Mouse (Mus musculus) megakaryocyte-erythroid progenitor cell, adult 5-6 weeks (primary cell): ENCODE results near the gene Trp53bp1. TPM values are rescaled to one million over a fixed set of nuclear protein-coding genes. Genes with fewer than 3 reads are reported as not detected.

Source experiments
- ATAC-seq: replicated peaks from 2 replicates; pipeline ENCODE4 v1.8.0; 2016; ENCODE audit warnings: mild to moderate bottlenecking, inconsistent platforms; ENCODE audit not compliant: severe bottlenecking, poor library complexity, low FRiP score, low TSS enrichment
- total RNA-seq, 2 experiments: library from RNA; stranded (forward) in 1 of 2; stranded (reverse) in 1 of 2; fragments of 200-1000, 215-1000 nt in 1 of 2; fragments of >200 nt in 1 of 2; fragmentation: Nextera tagmentation in 1 of 2; gene quantifications; 2 replicates each; pipeline ENCODE4 v1.2.3; 2014 to 2017

The Trp53bp1 gene
- total RNA-seq (2014; fragmentation: Nextera tagmentation) = 22.9 and 33.3 TPM in 2 replicates
- 22.6 and 31.8 TPM in 2 replicates for total RNA-seq (2017)

- peak; percentile 100 for ATAC-seq
These were observed at the start of gene Trp53bp1 for GRCm38 (mm10) chr2:121271236-121271927. Trp53bp1 (minus strand) TSS chr2:121271407.

- ATAC-seq = peak; percentile 67
These were observed 45.1 kb upstream of the Trp53bp1 start for GRCm38 (mm10) chr2:121316278-121316677.

GRCm38 (mm10) chr2:121308997-121309416, 37.8 kb upstream of the Trp53bp1 start:
- no peak for ATAC-seq

- ATAC-seq = no peak
These were observed 28.8 kb upstream of the Trp53bp1 start for GRCm38 (mm10) chr2:121300036-121300435.

GRCm38 (mm10) chr2:121299471-121299870, 28.3 kb upstream of the Trp53bp1 start:
- no peak for ATAC-seq

- ATAC-seq = no peak
These were observed 26.9 kb upstream of the Trp53bp1 start for GRCm38 (mm10) chr2:121298131-121298530.

- no peak for ATAC-seq
These were observed 26.5 kb upstream of the Trp53bp1 start for GRCm38 (mm10) chr2:121297701-121298100.

GRCm38 (mm10) chr2:121296754-121297231, 25.6 kb upstream of the Trp53bp1 start:
- ATAC-seq = no peak

- no peak for ATAC-seq
These were observed 24.7 kb upstream of the Trp53bp1 start for GRCm38 (mm10) chr2:121295608-121296571.

GRCm38 (mm10) chr2:121294753-121295607, 23.8 kb upstream of the Trp53bp1 start:
- ATAC-seq = no peak

- ATAC-seq = no peak
These were observed 23.0 kb upstream of the Trp53bp1 start for GRCm38 (mm10) chr2:121294182-121294581.

- no peak for ATAC-seq
These were observed 21.3 kb upstream of the Trp53bp1 start for GRCm38 (mm10) chr2:121292316-121293013.

GRCm38 (mm10) chr2:121289730-121290540, 18.7 kb upstream of the Trp53bp1 start:
- ATAC-seq = no peak

GRCm38 (mm10) chr2:121288901-121289729, 17.9 kb upstream of the Trp53bp1 start, which contains the start of gene Map1a:
Map1a (plus strand) TSS chr2:121289600.
- ATAC-seq = peak; percentile 96

GRCm38 (mm10) chr2:121287850-121288249, 16.6 kb upstream of the Trp53bp1 start:
- ATAC-seq = no peak

- no peak for ATAC-seq
These were observed 815 bp upstream of the Trp53bp1 start for GRCm38 (mm10) chr2:121271928-121272516.
